Mouse (Mus musculus): ENCODE measurements at regions not wholly inside any gene's neighbourhood (a gene's known extent, or its start where the extent isn't known, plus 50 kb on each side); places are given as distances from the start of the nearest gene placed in this dataset.

- no peak for ATAC-seq
- H3K27me3 ChIP-seq: no peaks in the 10 kb centered on the region
- H3K9ac ChIP-seq: no peak overlapping the region
- H3K4me3 ChIP-seq: no peak overlapping the region
- WGBS: 81% methylated on average over 6 of the region's 6 CpGs
- no peak overlapping the region for H3K4me2 ChIP-seq
- no peaks in the 10 kb centered on the region for H3K9me3 ChIP-seq (replicated peaks)
- no peaks in the 10 kb centered on the region for H3K4me1 ChIP-seq
- no peaks in the 10 kb centered on the region for H3K36me3 ChIP-seq (ENCODE audit: poor library complexity, severe bottlenecking)
- no peak overlapping the region for H3K27ac ChIP-seq
Measured at GRCm38 (mm10) chr13:112058771-112059170, 229.5 kb upstream of the Ankrd55 start.

- Histone ChIP-seq H3K4me1 (no peaks in the 10 kb centered on the region; the same call in 1 of the 2 replicates), H3K9ac (no peak overlapping the region), H3K27me3 (no peaks in the 10 kb centered on the region), H3K9me3 (replicated peaks) (no peaks in the 10 kb centered on the region), H3K4me2 (no peak overlapping the region), H3K27ac (no peak overlapping the region), H3K36me3 (ENCODE audit: poor library complexity, severe bottlenecking) (no peaks in the 10 kb centered on the region), H3K4me3 (no peak overlapping the region)
- WGBS: 96% methylated on average over 8 of the region's 8 CpGs
- ATAC-seq: no peak
Measured at GRCm38 (mm10) chr13:112062024-112062423, 226.2 kb upstream of the Ankrd55 start.

- Histone ChIP-seq H3K27me3 (no peaks in the 10 kb centered on the region), H3K4me2 (no peak overlapping the region), H3K9me3 (replicated peaks) (no peaks in the 10 kb centered on the region), H3K27ac (no peak overlapping the region), H3K36me3 (ENCODE audit: poor library complexity, severe bottlenecking) (no peaks in the 10 kb centered on the region), H3K4me3 (no peak overlapping the region), H3K4me1 (no peaks in the 10 kb centered on the region; the same call in 1 of the 2 replicates), H3K9ac (no peak overlapping the region)
- 85% methylated on average over 11 of the region's 11 CpGs for WGBS
- ATAC-seq: no peak
Measured at GRCm38 (mm10) chr13:112063409-112064111, 224.7 kb upstream of the Ankrd55 start.

- ATAC-seq: no peak
Measured at GRCm38 (mm10) chr13:112064681-112065080, 223.6 kb upstream of the Ankrd55 start.

GRCm38 (mm10) chr13:112067066-112067847 is 221.0 kb upstream of the Ankrd55 start:
- Histone ChIP-seq H3K4me2 (no peak overlapping the region), H3K27me3 (no peaks in the 10 kb centered on the region), H3K36me3 (ENCODE audit: poor library complexity, severe bottlenecking) (no peaks in the 10 kb centered on the region), H3K27ac (no peak overlapping the region), H3K9ac (no peak overlapping the region), H3K4me3 (no peak overlapping the region), H3K4me1 (no peaks in the 10 kb centered on the region; the same call in 1 of the 2 replicates), H3K9me3 (replicated peaks) (no peaks in the 10 kb centered on the region)
- ATAC-seq: 0 out of 2 replicates have a peak, but pooled peaks have one; percentile 45
- 58% methylated on average over 20 of the region's 20 CpGs for WGBS

More at GRCm38 (mm10) chr13:112064681-112065080, 223.6 kb upstream of the Ankrd55 start:
- WGBS: 86% methylated on average over 10 of the region's 10 CpGs
- no peaks in the 10 kb centered on the region for H3K27me3 ChIP-seq
- H3K4me2 ChIP-seq: no peak overlapping the region
- no peaks in the 10 kb centered on the region for H3K36me3 ChIP-seq (ENCODE audit: poor library complexity, severe bottlenecking)
- H3K9me3 ChIP-seq (replicated peaks): no peaks in the 10 kb centered on the region
- H3K4me3 ChIP-seq: no peak overlapping the region
- H3K9ac ChIP-seq: no peak overlapping the region
- no peak overlapping the region for H3K27ac ChIP-seq
- H3K4me1 ChIP-seq: no peaks in the 10 kb centered on the region; the same call in 1 of the 2 replicates

- ATAC-seq: no peak
- no peak overlapping the region for H3K27ac ChIP-seq
- H3K9me3 ChIP-seq (replicated peaks): no peaks in the 10 kb centered on the region
- H3K4me3 ChIP-seq: no peak overlapping the region
- no peaks in the 10 kb centered on the region; the same call in 1 of the 2 replicates for H3K4me1 ChIP-seq
- H3K36me3 ChIP-seq (ENCODE audit: poor library complexity, severe bottlenecking): no peaks in the 10 kb centered on the region
- H3K9ac ChIP-seq: no peak overlapping the region
- H3K4me2 ChIP-seq: no peak overlapping the region
- no peaks in the 10 kb centered on the region for H3K27me3 ChIP-seq
- 95% methylated on average over 4 of the region's 4 CpGs for WGBS
Measured at GRCm38 (mm10) chr13:112070757-112071156, 217.5 kb upstream of the Ankrd55 start.

- ATAC-seq: no peak
- no peaks in the 10 kb centered on the region for H3K36me3 ChIP-seq (ENCODE audit: poor library complexity, severe bottlenecking)
- no peak overlapping the region for H3K4me2 ChIP-seq
- H3K27me3 ChIP-seq: no peaks in the 10 kb centered on the region
- no peaks in the 10 kb centered on the region; the same call in 1 of the 2 replicates for H3K4me1 ChIP-seq
- H3K27ac ChIP-seq: no peak overlapping the region
- 87% methylated on average over 10 of the region's 10 CpGs for WGBS
- H3K9me3 ChIP-seq (replicated peaks): no peaks in the 10 kb centered on the region
- H3K9ac ChIP-seq: no peak overlapping the region
- H3K4me3 ChIP-seq: no peak overlapping the region
Measured at GRCm38 (mm10) chr13:112071209-112071955, 216.9 kb upstream of the Ankrd55 start.

GRCm38 (mm10) chr13:112071956-112072314 is 216.3 kb upstream of the Ankrd55 start:
- Histone ChIP-seq H3K4me1 (no peaks in the 10 kb centered on the region; the same call in 1 of the 2 replicates), H3K27me3 (no peaks in the 10 kb centered on the region), H3K36me3 (ENCODE audit: poor library complexity, severe bottlenecking) (no peaks in the 10 kb centered on the region), H3K9me3 (replicated peaks) (no peaks in the 10 kb centered on the region), H3K9ac (no peak overlapping the region), H3K27ac (no peak overlapping the region), H3K4me3 (no peak overlapping the region), H3K4me2 (no peak overlapping the region)
- 90% methylated on average over 3 of the region's 3 CpGs for WGBS
- ATAC-seq: no peak

GRCm38 (mm10) chr13:112073519-112074406 is 214.5 kb upstream of the Ankrd55 start:
- WGBS: 83% methylated on average over 6 of the region's 6 CpGs
- ATAC-seq: no peak

GRCm38 (mm10) chr13:112075847-112076479 is 212.3 kb upstream of the Ankrd55 start:
- Histone ChIP-seq H3K4me1 (no peaks in the 10 kb centered on the region), H3K4me3 (no peak overlapping the region), H3K27me3 (no peaks in the 10 kb centered on the region), H3K9me3 (replicated peaks) (no peaks in the 10 kb centered on the region), H3K9ac (no peak overlapping the region), H3K27ac (no peak overlapping the region), H3K4me2 (no peak overlapping the region), H3K36me3 (ENCODE audit: poor library complexity, severe bottlenecking) (no peaks in the 10 kb centered on the region)
- ATAC-seq: no peak
- 59% methylated on average over 5 of the region's 5 CpGs for WGBS

More at GRCm38 (mm10) chr13:112073519-112074406, 214.5 kb upstream of the Ankrd55 start:
- no peaks in the 10 kb centered on the region for H3K27me3 ChIP-seq
- H3K4me3 ChIP-seq: no peak overlapping the region
- no peaks in the 10 kb centered on the region for H3K36me3 ChIP-seq (ENCODE audit: poor library complexity, severe bottlenecking)
- H3K9ac ChIP-seq: no peak overlapping the region
- no peaks in the 10 kb centered on the region for H3K9me3 ChIP-seq (replicated peaks)
- no peaks in the 10 kb centered on the region for H3K4me1 ChIP-seq
- no peak overlapping the region for H3K4me2 ChIP-seq
- H3K27ac ChIP-seq: no peak overlapping the region

- Histone ChIP-seq H3K4me1 (no peaks in the 10 kb centered on the region), H3K4me2 (no peak overlapping the region), H3K27me3 (no peaks in the 10 kb centered on the region), H3K27ac (no peak overlapping the region), H3K36me3 (ENCODE audit: poor library complexity, severe bottlenecking) (no peaks in the 10 kb centered on the region), H3K4me3 (no peak overlapping the region), H3K9me3 (replicated peaks) (no peaks in the 10 kb centered on the region), H3K9ac (no peak overlapping the region)
- no peak for ATAC-seq
- 87% methylated on average over 5 of the region's 5 CpGs for WGBS
Measured at GRCm38 (mm10) chr13:112078088-112078487, 210.2 kb upstream of the Ankrd55 start.
